Mouse (Mus musculus): ENCODE data around the gene Nosip. TPM values are rescaled to one million over a fixed set of nuclear protein-coding genes. Genes with fewer than 3 reads are reported as not detected.

The Nosip gene
- polyA plus RNA-seq, 1 experiment from 2014 or later: 66.7 TPM

- no peaks in the 10 kb centered on the region for H3K9me3 ChIP-seq (replicated peaks)
- peaks cover 100% of the 10 kb centered on the region for H3K36me3 ChIP-seq
- 95% methylated on average over 9 of the region's 9 CpGs for WGBS
- H3K27me3 ChIP-seq (ENCODE audit: low read depth, poor library complexity, severe bottlenecking): no peaks in the 10 kb centered on the region
- H3K4me1 ChIP-seq: no peaks in the 10 kb centered on the region
- no peak for DNase-seq (ENCODE audit: low spot score)
- no peak overlapping the region for H3K4me3 ChIP-seq
- no peak overlapping the region for H3K27ac ChIP-seq (replicated peaks)
Observed at GRCm38 (mm10) chr7:45040851-45041250, 21.4 kb upstream of the Nosip start.

- Histone ChIP-seq H3K27me3 (ENCODE audit: low read depth, poor library complexity, severe bottlenecking) (no peaks in the 10 kb centered on the region), H3K4me3 (peak overlapping the region; percentile 14; the same call in 1 of the 2 replicates)
- whole genome bisulfite sequencing: 98% methylated on average over 14 of the region's 14 CpGs
Observed at GRCm38 (mm10) chr7:45043307-45043706, 18.9 kb upstream of the Nosip start.

GRCm38 (mm10) chr7:45045741-45046140 is 16.5 kb upstream of the Nosip start:
- Histone ChIP-seq H3K4me1 (peaks cover 16% of the 10 kb centered on the region), H3K36me3 (peaks cover 100% of the 10 kb centered on the region), H3K27ac (replicated peaks) (no peak overlapping the region), H3K4me3 (0 out of 2 replicates have a peak overlapping the region, but pooled peaks have one; percentile 11), H3K9me3 (replicated peaks) (no peaks in the 10 kb centered on the region), H3K27me3 (ENCODE audit: low read depth, poor library complexity, severe bottlenecking) (no peaks in the 10 kb centered on the region)
- no peak for DNase-seq (ENCODE audit: low spot score)
- 96% methylated on average over 22 of the region's 22 CpGs for WGBS

More at GRCm38 (mm10) chr7:45043307-45043706, 18.9 kb upstream of the Nosip start:
- Histone ChIP-seq H3K9me3 (replicated peaks) (no peaks in the 10 kb centered on the region), H3K36me3 (peaks cover 100% of the 10 kb centered on the region), H3K27ac (replicated peaks) (no peak overlapping the region), H3K4me1 (no peaks in the 10 kb centered on the region)
- DNase-seq (ENCODE audit: low spot score): no peak

- WGBS: 95% methylated on average over 26 of the region's 26 CpGs
- Histone ChIP-seq H3K4me3 (peak overlapping the region; percentile 14; the same call in 1 of the 2 replicates), H3K9me3 (replicated peaks) (no peaks in the 10 kb centered on the region), H3K4me1 (peaks cover 28% of the 10 kb centered on the region), H3K27me3 (ENCODE audit: low read depth, poor library complexity, severe bottlenecking) (no peaks in the 10 kb centered on the region), H3K36me3 (peaks cover 93% of the 10 kb centered on the region), H3K27ac (replicated peaks) (no peak overlapping the region)
- no peak for DNase-seq (ENCODE audit: low spot score)
Observed at GRCm38 (mm10) chr7:45046853-45047350, 15.3 kb upstream of the Nosip start.

GRCm38 (mm10) chr7:45047491-45047890 is 14.7 kb upstream of the Nosip start:
- H3K27ac ChIP-seq (replicated peaks): no peak overlapping the region
- H3K4me1 ChIP-seq: peaks cover 31% of the 10 kb centered on the region
- no peak for DNase-seq (ENCODE audit: low spot score)
- peaks cover 87% of the 10 kb centered on the region for H3K36me3 ChIP-seq
- H3K9me3 ChIP-seq (replicated peaks): no peaks in the 10 kb centered on the region
- no peaks in the 10 kb centered on the region for H3K27me3 ChIP-seq (ENCODE audit: low read depth, poor library complexity, severe bottlenecking)
- no peak overlapping the region for H3K4me3 ChIP-seq
- 98% methylated on average over 14 of the region's 14 CpGs for WGBS

- 93% methylated on average over 38 of the region's 38 CpGs for WGBS
Observed at GRCm38 (mm10) chr7:45048001-45048890, 14.0 kb upstream of the Nosip start.

GRCm38 (mm10) chr7:45048923-45049657 is 13.1 kb upstream of the Nosip start:
- H3K9me3 ChIP-seq (replicated peaks): no peaks in the 10 kb centered on the region
- H3K4me3 ChIP-seq: peak overlapping the region; percentile 98
- WGBS: 96% methylated on average over 20 of the region's 23 CpGs
- no peak overlapping the region; the same call in 1 of the 2 replicates for H3K27ac ChIP-seq (replicated peaks)
- no peak for DNase-seq (ENCODE audit: low spot score)
- no peaks in the 10 kb centered on the region for H3K27me3 ChIP-seq (ENCODE audit: low read depth, poor library complexity, severe bottlenecking)
- H3K4me1 ChIP-seq: peaks cover 38% of the 10 kb centered on the region
- H3K36me3 ChIP-seq: peaks cover 71% of the 10 kb centered on the region

More at GRCm38 (mm10) chr7:45048001-45048890, 14.0 kb upstream of the Nosip start:
- H3K36me3 ChIP-seq: peaks cover 79% of the 10 kb centered on the region
- no peaks in the 10 kb centered on the region for H3K27me3 ChIP-seq (ENCODE audit: low read depth, poor library complexity, severe bottlenecking)
- H3K27ac ChIP-seq (replicated peaks): no peak overlapping the region
- no peak for DNase-seq (ENCODE audit: low spot score)
- H3K4me3 ChIP-seq: peak overlapping the region; percentile 98
- H3K4me1 ChIP-seq: peaks cover 31% of the 10 kb centered on the region
- H3K9me3 ChIP-seq (replicated peaks): no peaks in the 10 kb centered on the region

- WGBS: 4% methylated on average over 16 of the region's 16 CpGs
- peak; percentile 87 for DNase-seq (ENCODE audit: low spot score)
- Histone ChIP-seq H3K4me3 (peak overlapping the region; percentile 98), H3K9me3 (replicated peaks) (no peaks in the 10 kb centered on the region), H3K27ac (replicated peaks) (peak overlapping the region; percentile 100), H3K4me1 (peaks cover 46% of the 10 kb centered on the region), H3K36me3 (peaks cover 51% of the 10 kb centered on the region), H3K27me3 (ENCODE audit: low read depth, poor library complexity, severe bottlenecking) (no peaks in the 10 kb centered on the region)
Observed at GRCm38 (mm10) chr7:45050945-45051600, 11.2 kb upstream of the Nosip start.

- peak; percentile 32 for DNase-seq (ENCODE audit: low spot score)
- 2% methylated on average over 13 of the region's 13 CpGs for WGBS
- H3K4me3 ChIP-seq: peak overlapping the region; percentile 98
- peaks cover 46% of the 10 kb centered on the region for H3K36me3 ChIP-seq
- no peaks in the 10 kb centered on the region for H3K9me3 ChIP-seq (replicated peaks)
- H3K27ac ChIP-seq (replicated peaks): peak overlapping the region; percentile 100
- peaks cover 47% of the 10 kb centered on the region for H3K4me1 ChIP-seq
- H3K27me3 ChIP-seq (ENCODE audit: low read depth, poor library complexity, severe bottlenecking): no peaks in the 10 kb centered on the region
Observed at GRCm38 (mm10) chr7:45051601-45051974, 10.6 kb upstream of the Nosip start.

GRCm38 (mm10) chr7:45052181-45052861 is 9.9 kb upstream of the Nosip start:
- no peaks in the 10 kb centered on the region for H3K27me3 ChIP-seq (ENCODE audit: low read depth, poor library complexity, severe bottlenecking)
- H3K4me3 ChIP-seq: peak overlapping the region; percentile 98
- peaks cover 38% of the 10 kb centered on the region for H3K36me3 ChIP-seq
- peaks cover 50% of the 10 kb centered on the region for H3K4me1 ChIP-seq
- H3K9me3 ChIP-seq (replicated peaks): no peaks in the 10 kb centered on the region
- peak overlapping the region; percentile 100 for H3K27ac ChIP-seq (replicated peaks)
- WGBS: under 1% methylated on average over 37 of the region's 38 CpGs
- DNase-seq (ENCODE audit: low spot score): peak; percentile 27

GRCm38 (mm10) chr7:45052862-45053116 is 9.4 kb upstream of the Nosip start, which contains the start of gene Prr12:
Prr12 (minus strand) TSS chr7:45052881.
- no peak for DNase-seq (ENCODE audit: low spot score)
- 0% methylated on average over 15 of the region's 18 CpGs for WGBS
- peak within 1 kb of the TSS; percentile 98 for H3K4me3 ChIP-seq

More at GRCm38 (mm10) chr7:45052862-45053116, 9.4 kb upstream of the Nosip start, which contains the start of gene Prr12:
- no peaks in the 10 kb centered on the region for H3K9me3 ChIP-seq (replicated peaks)
- H3K27ac ChIP-seq (replicated peaks): peak within 1 kb of the TSS; percentile 100
- H3K27me3 ChIP-seq (ENCODE audit: low read depth, poor library complexity, severe bottlenecking): no peaks in the 10 kb centered on the region
- peaks cover 34% of the 10 kb centered on the region for H3K36me3 ChIP-seq
- H3K4me1 ChIP-seq: peaks cover 50% of the 10 kb centered on the region

All from midbrain, embryonic 10.5 days (tissue).